Mouse (Mus musculus): ENCODE results near the gene Arpc3.
A peak's percentile ranks its signal among the peaks of the same experiment; 100 is the strongest.

The Arpc3 gene

DNA sequence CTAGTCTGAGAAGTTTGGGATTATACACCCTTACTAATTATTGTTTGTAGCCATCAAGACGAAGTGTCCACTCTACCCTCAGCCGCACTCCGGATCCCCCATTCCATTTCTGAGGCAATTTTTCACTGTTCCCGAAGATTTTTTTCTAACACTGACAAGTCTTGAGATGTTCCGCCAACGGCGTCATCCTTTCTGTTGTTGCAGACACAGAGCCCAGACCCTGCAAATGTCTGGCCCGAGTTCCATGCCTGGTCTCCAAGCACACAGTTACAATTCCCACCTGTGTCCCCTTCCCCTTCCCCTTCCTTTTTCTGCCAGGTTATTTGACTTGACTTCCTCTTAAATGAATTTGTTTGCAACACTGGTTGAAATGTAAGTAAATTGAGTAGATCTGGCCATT lies 8.2 kb downstream of the Arpc3 start:
- DNase-seq (ENCODE audit: low spot score) = no peak

DNA sequence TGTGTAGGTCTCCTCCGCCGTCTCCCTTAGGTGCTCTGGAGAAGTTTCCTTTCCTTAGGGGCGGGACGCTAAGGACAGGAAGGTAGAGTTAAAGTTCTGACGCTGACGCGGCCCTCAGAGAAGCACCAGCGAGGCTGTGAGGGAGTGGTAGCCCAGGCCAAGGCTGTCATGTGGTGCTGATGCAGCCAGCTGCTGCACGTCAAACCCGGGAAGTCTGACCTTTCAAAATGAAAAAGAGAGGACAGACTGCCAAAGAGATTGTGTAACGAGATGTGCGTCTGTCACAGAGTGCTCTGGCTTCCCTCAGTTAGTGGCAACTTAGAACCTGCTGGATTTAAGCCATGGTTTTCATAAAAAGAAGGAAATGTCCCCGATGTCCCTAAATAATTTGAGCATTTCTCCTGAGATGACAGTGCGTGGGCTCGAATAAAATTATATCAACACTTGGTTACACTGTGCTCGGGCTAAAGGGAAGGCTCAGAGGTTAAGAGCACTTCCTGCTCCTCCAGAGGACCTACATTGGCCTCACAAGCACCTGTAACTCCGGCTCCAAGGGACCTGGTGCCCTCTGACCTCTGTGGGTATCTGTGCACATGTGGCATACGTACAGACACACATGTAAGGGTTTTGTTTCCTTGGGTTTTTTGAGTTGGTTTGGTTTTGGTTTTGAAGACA lies 9.1 kb downstream of the Arpc3 start:
- DNase-seq (ENCODE audit: low spot score) = no peak

DNA sequence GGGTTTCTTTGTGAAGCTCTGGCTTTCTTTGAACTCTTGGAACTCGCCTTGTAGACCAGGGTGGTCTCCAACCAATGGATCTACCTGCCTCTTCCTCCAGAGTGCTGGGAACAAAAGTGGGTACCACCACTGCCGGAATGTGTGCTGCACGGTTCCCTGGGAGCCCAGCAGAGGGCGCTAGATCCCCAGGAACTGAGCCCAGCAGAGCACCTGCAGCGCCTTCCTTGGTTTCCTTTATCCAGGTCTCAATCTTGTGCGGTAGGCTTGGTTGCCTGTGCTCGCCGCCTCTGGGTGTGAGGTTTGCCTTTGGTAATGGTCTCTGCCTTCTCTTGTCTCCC lies 9.6 kb downstream of the Arpc3 start:
- peak; percentile 37 for DNase-seq (ENCODE audit: low spot score)

DNA sequence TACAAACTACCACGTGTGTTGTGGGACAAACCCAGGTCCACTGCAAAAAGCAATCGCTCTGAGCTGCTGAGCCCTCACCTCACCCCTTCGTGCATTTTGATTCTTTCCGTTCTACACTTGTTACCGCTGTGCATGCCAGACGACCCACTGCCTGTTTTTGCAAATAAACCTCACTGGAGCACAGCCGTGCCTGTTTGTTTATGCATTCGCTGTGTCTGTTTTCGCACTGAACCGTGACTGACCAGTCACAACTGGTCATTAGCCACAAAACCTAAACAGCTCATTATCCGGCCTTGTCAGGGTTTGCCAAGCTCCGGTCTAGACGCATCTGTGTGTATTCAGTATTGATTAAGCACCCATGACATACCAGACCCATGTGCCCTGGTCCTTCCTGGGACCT lies 10.5 kb downstream of the Arpc3 start:
- DNase-seq (ENCODE audit: low spot score) = no peak

DNA sequence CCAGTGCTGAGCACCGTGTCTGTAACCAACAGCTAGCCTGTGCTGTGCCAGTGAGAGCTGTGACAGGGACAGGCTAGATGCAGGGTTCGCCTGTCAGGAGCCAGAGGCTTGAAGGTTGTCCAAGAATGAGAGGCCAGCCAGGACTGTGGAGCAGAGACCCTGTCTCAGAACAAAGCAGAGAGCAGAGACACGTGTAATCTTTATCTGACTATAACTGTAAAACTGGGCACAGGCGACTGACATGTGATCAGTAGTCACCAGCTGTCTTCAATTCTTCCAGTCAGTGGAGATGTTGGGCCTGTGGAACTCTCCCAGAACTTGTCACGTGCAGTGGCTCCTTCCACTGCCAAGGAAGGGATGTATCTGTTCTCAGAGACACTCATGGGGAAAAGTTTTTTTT lies 11.1 kb downstream of the Arpc3 start:
- DNase-seq (ENCODE audit: low spot score) = no peak

DNA sequence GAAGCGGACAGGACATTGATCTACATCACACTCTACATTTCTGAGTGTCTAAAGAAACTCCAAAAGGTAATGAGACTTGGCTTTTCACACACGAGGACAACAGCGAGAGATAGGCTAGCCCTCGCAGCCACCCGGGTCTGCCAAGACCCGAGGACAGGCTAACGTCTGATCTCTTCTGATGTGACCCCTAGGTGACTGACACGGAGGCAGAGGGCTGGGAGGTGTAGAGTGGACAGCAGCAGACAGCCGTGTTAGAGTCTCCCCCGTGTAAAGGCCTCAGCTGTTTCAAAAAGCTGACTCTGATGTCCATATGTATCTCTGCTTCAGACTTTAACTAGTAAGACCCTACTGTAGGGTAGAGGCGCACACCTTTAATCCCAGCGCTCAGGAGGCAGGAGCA lies 11.7 kb downstream of the Arpc3 start:
- DNase-seq (ENCODE audit: low spot score) = no peak

DNA sequence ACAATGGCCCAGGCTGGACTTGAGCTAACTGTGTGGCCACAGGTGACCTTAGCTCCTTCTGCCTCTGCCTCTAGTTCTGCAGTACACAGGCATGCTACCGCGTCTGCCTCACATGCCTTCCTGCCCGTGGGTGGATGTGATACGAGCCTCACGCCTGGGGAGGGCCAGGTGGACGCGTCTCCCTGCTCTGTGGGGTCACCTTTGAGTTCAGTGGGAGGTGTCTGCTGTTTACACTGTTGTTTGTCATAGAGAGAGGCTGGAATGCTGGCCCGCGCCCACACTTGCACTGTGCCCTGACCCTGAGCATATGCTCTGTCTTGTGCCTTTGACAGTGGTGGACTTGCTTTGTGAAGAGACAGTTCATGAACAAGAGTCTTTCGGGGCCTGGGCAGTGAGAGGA lies 13.9 kb downstream of the Arpc3 start:
- DNase-seq (ENCODE audit: low spot score) = no peak

DNA sequence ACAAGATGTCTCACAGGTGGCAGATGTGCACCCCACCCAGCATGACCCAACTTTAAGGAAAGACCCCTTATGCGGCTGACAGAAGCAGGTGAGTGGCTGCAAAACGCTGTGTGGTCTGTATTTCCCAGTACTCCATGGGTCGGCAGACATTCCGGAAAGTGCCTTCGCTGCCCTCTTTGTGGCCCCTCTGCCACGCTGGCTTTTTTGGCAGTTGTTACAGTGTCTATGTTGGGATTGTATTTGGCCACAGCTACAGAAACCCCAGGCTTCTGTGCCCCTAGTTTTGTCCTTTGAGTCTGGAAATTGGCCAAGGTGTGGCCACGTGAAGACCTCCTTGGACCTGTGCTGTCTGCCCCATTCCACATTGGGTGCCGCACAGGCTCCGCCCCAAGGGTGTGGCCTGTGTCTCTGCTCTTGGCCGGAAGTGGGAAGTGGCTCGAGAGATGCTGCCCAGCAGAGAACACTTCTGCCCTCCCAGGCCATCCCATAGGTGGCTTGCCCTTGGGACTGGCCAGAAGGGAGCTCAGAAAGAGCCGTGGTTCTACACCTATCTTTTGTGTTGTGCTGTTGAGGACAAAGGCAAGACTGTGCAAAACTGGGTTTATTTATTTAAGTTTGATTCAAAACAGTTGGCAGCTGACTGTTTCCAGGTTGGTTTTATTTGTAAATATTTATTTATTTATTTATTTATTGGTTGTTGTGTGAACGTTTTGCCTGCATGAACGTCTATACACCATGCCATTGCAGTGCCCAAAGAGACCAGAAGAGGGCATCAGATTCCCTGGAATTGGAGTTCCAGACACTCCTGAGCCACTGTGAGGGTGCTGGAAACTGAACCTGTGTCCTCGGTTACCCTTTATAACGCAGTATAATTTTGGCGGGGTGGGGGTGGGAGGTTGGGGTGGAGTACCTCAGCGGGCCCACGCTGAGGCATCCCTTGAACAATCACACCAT lies 18.3 kb downstream of the Arpc3 start:
- no peak for DNase-seq (ENCODE audit: low spot score)

DNA sequence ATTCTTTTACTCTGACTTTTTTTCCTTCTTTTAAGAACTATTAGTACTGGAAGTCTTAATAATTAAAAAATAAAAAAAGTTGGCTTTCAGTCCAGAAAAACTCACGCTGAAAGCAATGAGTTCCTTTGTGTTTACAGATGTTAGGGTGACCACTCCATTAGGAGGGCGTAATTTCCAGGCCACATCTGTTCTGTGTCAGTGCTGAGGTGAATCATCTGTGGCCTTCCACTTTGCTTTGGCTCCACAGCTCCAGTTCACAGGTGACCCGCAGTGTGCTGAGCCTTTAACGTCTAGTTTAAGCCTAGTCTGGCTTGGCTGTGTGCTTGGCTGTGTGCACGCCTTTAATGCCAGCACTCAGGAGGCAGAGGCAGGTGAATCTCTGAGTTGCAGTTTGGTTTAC lies 20.2 kb downstream of the Arpc3 start:
- DNase-seq (ENCODE audit: low spot score) = no peak

DNA sequence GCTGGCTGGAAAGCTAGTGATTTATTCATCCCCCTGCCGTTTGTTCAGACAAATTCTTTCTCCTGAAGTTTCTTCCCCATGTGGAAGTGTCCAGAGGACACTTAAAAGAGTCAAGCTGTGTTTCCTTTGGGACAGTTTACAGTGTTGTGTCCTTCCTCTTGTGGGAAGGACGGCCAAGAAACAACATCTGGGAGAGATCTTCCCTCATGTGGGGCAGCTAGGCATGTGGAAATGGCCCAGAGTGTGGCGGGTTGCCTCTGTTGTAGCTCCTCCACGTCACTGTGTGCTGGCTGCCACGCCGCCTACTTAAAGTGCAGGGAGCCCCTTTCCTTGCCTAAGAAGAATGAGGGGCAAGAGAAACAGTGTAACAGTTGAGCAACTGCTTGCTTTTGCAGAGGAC lies 21.1 kb downstream of the Arpc3 start:
- DNase-seq (ENCODE audit: low spot score) = no peak

DNA sequence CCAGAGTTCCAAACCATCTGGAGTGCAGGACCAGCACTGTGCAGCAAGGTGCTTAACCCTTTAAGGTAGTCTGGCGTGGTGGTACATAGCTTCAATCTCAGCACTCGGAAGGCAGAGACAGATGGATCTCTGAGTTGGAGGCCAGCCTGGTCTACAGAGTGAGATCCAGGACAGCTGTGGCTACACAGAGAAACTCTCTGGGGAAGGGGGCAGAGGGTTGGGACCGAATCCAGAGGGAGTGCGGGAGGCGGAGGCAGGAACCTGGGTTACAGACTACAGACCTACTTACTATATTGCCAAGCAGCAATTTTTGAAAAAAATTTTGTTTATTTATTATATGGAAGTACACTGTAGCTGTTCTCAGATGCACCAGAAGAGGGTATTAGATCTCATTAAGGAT lies 22.7 kb downstream of the Arpc3 start:
- DNase-seq (ENCODE audit: low spot score) = no peak

DNA sequence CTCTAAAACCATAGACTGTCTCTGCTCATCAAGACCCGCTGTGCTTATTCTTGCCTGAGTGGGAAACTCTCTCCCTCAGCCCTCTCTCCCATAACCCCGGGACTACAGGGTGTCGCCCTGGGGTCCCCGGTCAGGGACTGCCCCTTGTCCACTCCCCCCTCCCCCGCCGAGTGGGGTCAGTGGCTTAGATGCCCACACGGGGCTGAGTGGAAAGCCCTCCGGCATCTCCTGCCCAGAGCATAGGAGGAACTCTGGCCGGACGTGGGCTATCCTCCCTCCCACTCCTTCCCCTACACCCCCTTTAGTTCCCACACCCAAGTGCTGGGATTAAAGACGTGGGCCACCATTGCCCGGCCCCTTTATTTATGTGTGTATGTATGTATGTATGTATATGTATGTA lies 23.8 kb downstream of the Arpc3 start:
- no peak for DNase-seq (ENCODE audit: low spot score)

DNA sequence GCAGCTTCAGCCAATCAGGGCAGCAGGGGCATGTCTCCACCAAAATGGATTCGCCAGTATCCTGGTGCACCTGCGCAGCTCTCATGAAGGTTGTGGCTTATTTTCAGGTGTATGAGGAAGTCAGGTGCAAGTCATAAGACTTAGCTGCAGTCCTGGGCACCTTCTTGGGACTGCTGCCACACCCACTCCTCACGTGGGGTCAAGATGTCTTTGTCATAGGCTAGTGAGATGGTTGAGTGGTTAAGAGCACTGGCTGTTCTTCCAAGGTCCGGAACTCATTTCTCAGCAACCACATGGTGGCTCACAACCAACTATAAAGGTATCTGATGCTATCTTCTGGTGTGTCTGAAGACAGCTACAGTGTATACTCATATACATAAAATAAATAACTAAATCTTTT lies 29.0 kb downstream of the Arpc3 start:
- peak; percentile 38 for DNase-seq (ENCODE audit: low spot score)

DNA sequence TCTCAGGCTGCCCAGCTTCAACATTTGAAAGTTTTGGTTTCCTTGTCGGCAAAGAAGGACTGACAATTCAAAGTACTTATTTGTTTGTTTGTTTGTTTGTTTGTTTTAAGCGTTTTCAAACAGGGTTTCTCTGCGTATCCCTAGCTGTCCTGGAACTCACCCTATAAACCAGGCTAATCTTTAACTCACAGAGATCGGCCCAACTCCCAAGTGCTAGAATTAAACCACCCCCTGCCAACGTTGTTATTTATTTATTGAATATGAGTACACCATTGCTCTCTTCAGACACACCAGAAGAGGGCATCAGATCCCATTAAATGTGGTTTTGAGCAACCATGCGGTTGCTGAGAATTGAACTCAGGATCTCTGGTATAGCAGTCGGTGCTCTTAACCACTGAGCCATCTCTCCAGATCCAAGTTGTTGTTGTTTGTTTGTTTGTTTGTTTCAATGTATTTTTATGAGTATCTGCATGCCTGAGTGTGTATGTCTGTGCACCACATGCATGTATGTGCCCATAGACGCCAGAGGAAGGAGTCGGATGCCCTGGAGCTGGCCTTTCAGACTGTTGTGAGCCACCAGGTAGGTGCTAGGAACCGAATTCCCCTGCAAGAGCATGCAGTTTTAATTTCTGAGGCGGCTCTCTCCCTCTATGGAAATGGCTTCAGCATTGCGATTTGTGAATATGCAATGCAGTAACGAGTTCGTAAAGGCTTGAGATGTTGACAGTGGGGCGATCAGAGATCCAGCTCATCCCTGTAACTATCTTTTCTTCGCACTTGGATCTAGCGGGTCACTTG lies 29.8 kb downstream of the Arpc3 start, which contains the start of gene Anapc7:
Anapc7 (plus strand) TSS at position 423 of the 798 bp plus-strand sequence.
- DNase-seq (ENCODE audit: low spot score) = no peak

DNA sequence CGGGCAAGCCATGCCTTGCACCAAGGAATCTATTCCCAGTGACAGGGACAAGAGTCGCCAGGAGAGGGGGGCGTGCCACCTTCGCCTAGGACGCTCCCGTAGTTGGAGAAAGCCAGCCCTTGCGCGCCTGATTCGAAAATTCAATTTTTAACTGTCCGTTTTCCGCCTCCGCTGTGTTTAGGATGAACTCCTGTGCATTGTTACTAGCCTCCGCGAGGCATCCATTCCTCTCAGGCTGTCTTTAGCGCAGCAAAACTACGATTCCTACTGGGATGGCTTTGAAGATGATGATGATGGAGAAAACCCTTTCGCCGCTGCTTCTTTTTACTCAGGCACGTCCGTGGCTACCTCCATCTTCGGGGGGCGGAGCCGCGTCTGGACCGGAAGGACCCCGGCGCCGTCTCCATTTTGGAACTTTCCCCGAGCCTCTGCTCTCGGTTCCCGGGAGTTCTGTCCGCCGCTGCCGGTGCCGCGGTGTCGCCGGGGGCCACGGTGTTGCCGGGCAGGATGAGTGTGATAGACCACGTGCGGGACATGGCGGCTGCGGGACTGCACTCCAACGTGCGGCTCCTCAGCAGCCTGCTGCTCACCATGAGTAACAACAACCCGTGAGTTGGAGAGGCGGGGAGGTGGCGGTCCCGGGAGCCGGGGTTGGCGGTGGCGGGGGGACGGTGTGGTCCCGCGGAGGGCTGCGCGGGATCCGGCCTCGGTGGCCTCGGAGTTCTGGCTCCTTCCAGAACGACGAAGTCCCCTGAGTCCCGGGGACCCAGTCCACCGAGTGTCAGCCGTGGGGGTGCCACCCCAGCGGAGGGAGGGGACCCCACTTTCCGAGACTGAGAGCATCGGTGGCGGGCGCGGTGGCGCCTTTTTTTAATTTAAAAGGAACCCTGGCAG lies 30.6 kb downstream of the Arpc3 start:
- peak; percentile 91 for DNase-seq (ENCODE audit: low spot score)

DNA sequence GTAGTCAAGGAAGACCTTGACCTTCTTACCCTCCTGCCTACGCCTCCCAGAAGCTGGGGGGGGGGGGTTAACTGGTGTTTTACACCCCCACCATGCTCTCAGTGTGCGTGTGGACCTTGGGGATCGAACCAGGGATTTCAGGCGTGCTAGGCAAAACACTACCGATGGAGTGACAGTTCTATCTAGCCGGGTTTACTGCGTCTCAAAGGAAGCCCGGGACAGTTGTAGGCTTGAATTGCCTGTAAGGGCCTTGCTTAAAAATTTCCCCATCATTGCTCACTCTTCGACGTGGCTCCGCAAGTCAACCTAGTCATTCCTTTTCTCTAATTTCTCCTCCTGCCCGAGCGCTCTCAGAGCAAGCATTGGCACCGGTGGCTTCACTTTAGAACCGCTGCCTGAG lies 31.4 kb downstream of the Arpc3 start:
- DNase-seq (ENCODE audit: low spot score) = peak; percentile 13

DNA sequence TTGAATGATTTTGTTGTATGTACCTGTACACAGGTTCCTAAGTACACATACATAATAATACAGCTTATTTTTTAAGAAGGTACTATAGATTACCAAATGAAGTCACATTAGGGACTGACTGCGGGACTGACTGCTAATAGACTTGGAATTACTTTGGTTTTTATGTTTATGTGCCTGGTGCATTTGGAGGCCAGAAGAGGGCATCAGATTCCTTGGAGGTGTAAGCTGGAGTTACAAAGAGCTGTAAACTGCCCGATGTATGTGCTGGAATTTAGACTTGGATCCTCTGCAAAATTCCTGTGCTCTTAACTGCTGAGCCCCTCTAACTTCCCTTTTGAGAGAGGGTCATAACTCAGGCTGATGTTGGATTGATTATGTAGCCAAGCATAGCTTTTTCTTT lies 33.9 kb downstream of the Arpc3 start:
- DNase-seq (ENCODE audit: low spot score) = no peak

DNA sequence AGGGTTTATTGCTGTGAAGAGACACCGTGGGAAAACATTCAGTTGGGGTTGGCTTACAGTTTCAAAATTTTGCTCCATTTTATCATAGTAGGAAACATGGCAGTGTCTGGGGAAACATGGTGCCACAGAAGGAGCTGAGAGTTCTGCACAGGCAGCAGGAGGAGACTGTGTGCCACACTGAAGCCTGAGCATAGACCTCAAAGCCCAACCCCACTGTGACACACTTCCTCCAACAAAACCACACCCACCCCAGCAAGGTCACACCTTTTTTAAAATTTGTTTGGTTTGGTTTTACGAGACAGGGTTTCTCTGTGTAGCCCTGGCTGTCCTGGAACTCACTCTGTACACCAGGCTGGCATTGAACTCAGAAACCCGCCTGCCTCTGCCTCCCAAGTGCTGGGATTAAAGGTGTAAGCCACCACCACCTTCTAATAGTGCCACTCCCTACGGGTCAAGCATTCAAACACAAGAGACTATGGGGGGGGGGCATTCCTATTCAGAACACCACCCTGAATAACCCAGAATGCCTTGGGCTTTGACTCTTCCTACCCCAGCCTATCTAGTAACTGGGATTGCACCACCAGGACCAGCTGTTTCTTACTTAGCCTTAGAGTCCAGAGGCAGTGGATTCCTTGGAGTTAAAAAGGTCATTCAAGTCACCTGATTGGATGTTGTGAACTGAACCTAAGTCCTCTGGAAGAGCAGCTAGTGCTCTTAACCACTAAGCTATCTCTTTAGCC lies 38.5 kb downstream of the Arpc3 start:
- no peak for DNase-seq (ENCODE audit: low spot score)

DNA sequence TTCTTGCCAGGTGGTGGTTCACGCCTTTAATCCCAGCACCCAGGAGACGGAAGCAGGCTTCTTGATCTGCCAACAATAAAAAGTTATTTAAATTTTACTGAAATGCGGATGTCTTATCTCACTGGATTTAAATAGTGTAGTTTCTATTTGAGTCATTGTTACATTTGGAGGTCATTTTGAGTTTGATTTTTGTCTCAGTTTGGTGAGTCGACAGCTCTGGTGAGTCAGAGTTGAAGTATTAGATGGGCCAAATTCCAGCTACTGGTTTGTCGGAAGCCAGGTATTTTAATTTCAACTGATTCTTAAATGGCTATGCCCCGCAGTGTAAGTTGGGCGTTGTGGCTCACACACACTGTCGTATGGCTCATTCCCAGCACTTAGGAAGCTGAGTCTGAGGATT lies 39.5 kb downstream of the Arpc3 start:
- no peak for DNase-seq (ENCODE audit: low spot score)

DNA sequence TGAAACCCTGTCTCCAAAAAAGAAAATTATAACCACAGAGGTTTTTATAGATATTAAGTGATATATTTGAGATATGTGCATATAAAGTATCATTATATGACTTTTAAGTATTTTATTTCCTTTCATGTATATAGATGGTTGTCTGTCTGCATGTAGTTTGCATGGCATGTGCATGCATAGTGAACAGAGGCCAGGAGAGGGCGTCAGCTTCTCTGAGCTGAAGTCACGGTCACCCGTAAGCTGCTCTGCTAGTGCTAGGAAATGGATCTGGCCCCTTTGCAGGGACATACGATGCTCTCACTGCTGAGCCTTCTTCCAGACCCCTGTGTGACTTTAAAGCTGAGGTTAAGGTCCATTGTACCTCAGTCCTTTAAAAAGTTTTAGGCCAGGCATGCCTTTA lies 42.9 kb downstream of the Arpc3 start:
- no peak for DNase-seq (ENCODE audit: low spot score)

Measured in yolk sac, embryonic 10.5 days (tissue).